Mouse (Mus musculus) stomach, postnatal 0 days (tissue): ENCODE results near the gene Gm21750. TPM values are rescaled to one million over a fixed set of nuclear protein-coding genes. Genes with fewer than 3 reads are reported as not detected.
"Not testable (repeated sequence)": the region's sequence is repeated elsewhere in the genome, so short reads cannot be mapped to it uniquely, and the experiment has no call there.

Source experiments
- ATAC-seq: fragments of 200-750 bp; cut with Nextera tagmentation; 2 replicates; pipeline ENCODE4 v1.8.0; 2017; ENCODE audit not compliant: low FRiP score, low TSS enrichment
- DNase-seq: peaks from one replicate; pipeline ENCODE4 v3.0.0-alpha.2; 2016; ENCODE audit warnings: low spot score
- H3K27ac ChIP-seq: fragments of 300-500 bp; sonication (generic); replicated peaks from 2 replicates; pipeline ENCODE4 v1.5.1; 2014; ENCODE audit warnings: mild to moderate bottlenecking, control low read depth
- H3K27me3 ChIP-seq: fragments of 300-500 bp; sonication (generic); 2 replicates; pipeline ENCODE4 v1.6.1; 2014; ENCODE audit warnings: low read length; ENCODE audit not compliant: control insufficient read depth, insufficient read depth
- H3K36me3 ChIP-seq: fragments of 300-500 bp; sonication (generic); 2 replicates; pipeline ENCODE4 v1.6.1; 2014; ENCODE audit warnings: low read length, mixed read lengths; ENCODE audit not compliant: control insufficient read depth, insufficient read depth
- H3K4me1 ChIP-seq: fragments of 300-500 bp; sonication (generic); replicated peaks from 2 replicates; pipeline ENCODE4 v1.6.1; 2014; ENCODE audit warnings: antibody characterized with exemption; ENCODE audit not compliant: control insufficient read depth, insufficient read depth
- H3K4me2 ChIP-seq: fragments of 300-500 bp; sonication (generic); replicated peaks from 2 replicates; pipeline ENCODE4 v1.6.1; 2014; ENCODE audit warnings: low read depth, mild to moderate bottlenecking, control low read depth, moderate library complexity
- H3K4me3 ChIP-seq: fragments of 300-500 bp; sonication (generic); 2 replicates; pipeline ENCODE4 v1.5.1; 2014; ENCODE audit warnings: low read depth, low read length, control low read depth
- H3K9ac ChIP-seq: fragments of 300-500 bp; sonication (generic); 2 replicates; pipeline ENCODE4 v1.6.1; 2014; ENCODE audit warnings: mild to moderate bottlenecking, low read length, control low read depth, mixed read lengths
- H3K9me3 ChIP-seq: fragments of 300-500 bp; sonication (generic); 2 replicates; pipeline ENCODE4 v1.6.1; 2016; ENCODE audit warnings: low read length; ENCODE audit not compliant: control insufficient read depth
- CTCF ChIP-seq: IDR thresholded peaks from 2 replicates; pipeline ENCODE4 v1.5.1; 2016; ENCODE audit warnings: antibody characterized with exemption, low read depth, mild to moderate bottlenecking, moderate library complexity
- EP300 ChIP-seq: optimal IDR thresholded peaks from 2 replicates; pipeline ENCODE3; 2016; ENCODE audit warnings: antibody characterized with exemption
- WGBS: fragments of 180-500 bp; shearing (Covaris S2); extraction: QIAGEN DNeasy Blood & Tissue Kit; methylation state at CpG from one replicate; pipeline ENCODE4 v1.1.7; 2014; 5-methylcytosine and 5-hydroxymethylcytosine counted together
- polyA plus RNA-seq: library from polyadenylated mRNA; unstranded; fragments of >200 nt; fragmentation: Nextera tagmentation; extraction: Ambion mirVana; gene quantifications from 2 replicates; pipeline ENCODE4 v1.2.1, GENCODE M21; 2015

The Gm21750 gene
- not detected in 2 replicates for polyA plus RNA-seq

- H3K36me3 ChIP-seq, H3K9ac ChIP-seq, H3K27ac ChIP-seq, H3K4me3 ChIP-seq, H3K27me3 ChIP-seq, H3K9me3 ChIP-seq, DNase-seq, H3K4me1 ChIP-seq, ATAC-seq, H3K4me2 ChIP-seq: not testable (repeated sequence)
- WGBS: 82% methylated on average over 3 of the region's 3 CpGs
These were observed at the start of gene Gm21750 for GRCm38 (mm10) chr14:73660925-73661324. TSS of gene Gm21750 (plus strand) at chr14:73661225.

- 27% methylated on average over 1 of the region's 1 CpGs for WGBS
- not testable (repeated sequence) for H3K9me3 ChIP-seq, H3K4me1 ChIP-seq, H3K4me2 ChIP-seq, H3K4me3 ChIP-seq, H3K27ac ChIP-seq, DNase-seq, H3K9ac ChIP-seq, H3K27me3 ChIP-seq, ATAC-seq, H3K36me3 ChIP-seq
These were observed 46.1 kb upstream of the Gm21750 start for GRCm38 (mm10) chr14:73614961-73615360.

- Histone ChIP-seq H3K4me1 (no peaks in the 10 kb centered on the region), H3K36me3 (no peaks in the 10 kb centered on the region), H3K9ac (no peak overlapping the region), H3K27ac (no peak overlapping the region), H3K4me2 (no peak overlapping the region), H3K27me3 (no peaks in the 10 kb centered on the region), H3K4me3 (no peak overlapping the region), H3K9me3 (no peaks in the 10 kb centered on the region)
- ATAC-seq (no peak), DNase-seq (no peak)
- TF ChIP-seq EP300 (no peak), CTCF (no peak)
- 79% methylated on average over 3 of the region's 3 CpGs for WGBS
These were observed 40.1 kb upstream of the Gm21750 start for GRCm38 (mm10) chr14:73620880-73621279.

GRCm38 (mm10) chr14:73622988-73623387, 38.0 kb upstream of the Gm21750 start:
- Histone ChIP-seq H3K4me2 (no peak overlapping the region), H3K27ac (no peak overlapping the region), H3K9ac (no peak overlapping the region), H3K4me1 (no peaks in the 10 kb centered on the region), H3K27me3 (no peaks in the 10 kb centered on the region), H3K4me3 (no peak overlapping the region), H3K36me3 (no peaks in the 10 kb centered on the region), H3K9me3 (no peaks in the 10 kb centered on the region)
- no peak for DNase-seq
- ATAC-seq: no peak
- WGBS: 94% methylated on average over 1 of the region's 1 CpGs
- TF ChIP-seq CTCF: no peak
- no peak for TF ChIP-seq EP300

GRCm38 (mm10) chr14:73625469-73625868, 35.6 kb upstream of the Gm21750 start:
- Histone ChIP-seq H3K27ac (no peak overlapping the region), H3K9ac (no peak overlapping the region), H3K36me3 (no peaks in the 10 kb centered on the region), H3K4me3 (no peak overlapping the region), H3K9me3 (no peaks in the 10 kb centered on the region), H3K4me2 (no peak overlapping the region), H3K27me3 (no peaks in the 10 kb centered on the region), H3K4me1 (no peaks in the 10 kb centered on the region)
- DNase-seq: no peak
- no peak for ATAC-seq
- 63% methylated on average over 3 of the region's 3 CpGs for WGBS
- TF ChIP-seq CTCF (peak; percentile 47), EP300 (no peak)

GRCm38 (mm10) chr14:73631511-73631910, 29.5 kb upstream of the Gm21750 start:
- Histone ChIP-seq H3K27ac (no peak overlapping the region), H3K27me3 (no peaks in the 10 kb centered on the region), H3K4me3 (no peak overlapping the region), H3K4me2 (no peak overlapping the region), H3K9me3 (no peaks in the 10 kb centered on the region), H3K9ac (no peak overlapping the region), H3K4me1 (no peaks in the 10 kb centered on the region), H3K36me3 (no peaks in the 10 kb centered on the region)
- no peak for TF ChIP-seq CTCF
- no peak for TF ChIP-seq EP300
- ATAC-seq: no peak
- WGBS: 70% methylated on average over 4 of the region's 4 CpGs
- DNase-seq: no peak
